Mouse (Mus musculus) limb, embryonic 11.5 days (tissue): Measurements from ENCODE around the gene Pex11a. TPM values are rescaled to one million over a fixed set of nuclear protein-coding genes. Genes with fewer than 3 reads are reported as not detected.
"Not testable (repeated sequence)": the region's sequence is repeated elsewhere in the genome, so short reads cannot be mapped to it uniquely, and the experiment has no call there.

Experiments
- ATAC-seq: fragments of 200-750 bp; cut with Nextera tagmentation; 2 replicates; pipeline ENCODE4 v1.8.0; 2017; ENCODE audit warnings: low read depth; ENCODE audit not compliant: insufficient number of reproducible peaks, low FRiP score, low TSS enrichment
- DNase-seq: peaks from one replicate; pipeline ENCODE4 v3.0.0-alpha.2; 2015; ENCODE audit warnings: low spot score
- H3K27ac ChIP-seq: fragments of 300-500 bp; sonication (generic); replicated peaks from 2 replicates; pipeline ENCODE4 v1.5.1; 2014; ENCODE audit warnings: low read depth, mild to moderate bottlenecking, low read length
- H3K27me3 ChIP-seq: fragments of 300-500 bp; sonication (generic); 2 replicates; pipeline ENCODE4 v1.6.1; 2014; ENCODE audit warnings: mild to moderate bottlenecking, low read length, mixed read lengths; ENCODE audit not compliant: control insufficient read depth, insufficient read depth
- H3K36me3 ChIP-seq: fragments of 300-500 bp; sonication (generic); 2 replicates; pipeline ENCODE4 v1.6.1; 2014; ENCODE audit warnings: mild to moderate bottlenecking, low read length, moderate library complexity, mixed read lengths; ENCODE audit not compliant: control insufficient read depth, insufficient read depth
- H3K4me1 ChIP-seq: fragments of 300-500 bp; sonication (generic); 2 replicates; pipeline ENCODE4 v1.6.1; 2014; ENCODE audit warnings: low read length, mixed read lengths; ENCODE audit not compliant: control insufficient read depth, insufficient read depth
- H3K4me2 ChIP-seq: fragments of 300-500 bp; sonication (generic); 2 replicates; pipeline ENCODE4 v1.6.1; 2014; ENCODE audit warnings: low read depth, mild to moderate bottlenecking, moderate library complexity; ENCODE audit not compliant: severe bottlenecking
- H3K4me3 ChIP-seq: fragments of 300-500 bp; sonication (generic); 2 replicates; pipeline ENCODE4 v1.5.1; 2014; ENCODE audit warnings: low read depth, low read length
- H3K9ac ChIP-seq: fragments of 300-500 bp; sonication (generic); 2 replicates; pipeline ENCODE4 v1.6.1; 2014; ENCODE audit warnings: mild to moderate bottlenecking, low read length
- H3K9me3 ChIP-seq: fragments of 300-500 bp; sonication (generic); 2 replicates; pipeline ENCODE4 v1.6.1; 2016; ENCODE audit warnings: low read length; ENCODE audit not compliant: control insufficient read depth
- WGBS: fragments of 180-500 bp; shearing (Covaris S2); extraction: QIAGEN DNeasy Blood & Tissue Kit; methylation state at CpG from one replicate; pipeline ENCODE4 v1.1.7; 2014; 5-methylcytosine and 5-hydroxymethylcytosine counted together
- polyA plus RNA-seq: library from polyadenylated mRNA; unstranded; fragments of >200 nt; fragmentation: Nextera tagmentation; extraction: Ambion mirVana; gene quantifications from 2 replicates; pipeline ENCODE4 v1.2.1, GENCODE M21; 2014

Gene Pex11a
- polyA plus RNA-seq: 9.7 and 14.9 TPM in 2 replicates

- no peaks in the 10 kb centered on the region for H3K4me1 ChIP-seq
- DNase-seq (peak; percentile 86), ATAC-seq (peak; percentile 86)
- no peak within 1 kb of the TSS for H3K27ac ChIP-seq
- H3K9ac ChIP-seq: peak within 1 kb of the TSS; percentile 60
- H3K27me3 ChIP-seq: no peaks in the 10 kb centered on the region
- H3K9me3 ChIP-seq: no peaks in the 10 kb centered on the region
- no peaks in the 10 kb centered on the region for H3K36me3 ChIP-seq
- peak within 1 kb of the TSS; percentile 81 for H3K4me3 ChIP-seq
- H3K4me2 ChIP-seq: peak within 1 kb of the TSS; percentile 97
- WGBS: 2% methylated on average over 46 of the region's 46 CpGs
These were observed at the start of gene Pex11a, which contains the start of gene Wdr93 for GRCm38 (mm10) chr7:79742659-79743536. Gene Pex11a (minus strand): TSS chr7:79743131. Gene Wdr93 (plus strand): TSS chr7:79743163.

DNA sequence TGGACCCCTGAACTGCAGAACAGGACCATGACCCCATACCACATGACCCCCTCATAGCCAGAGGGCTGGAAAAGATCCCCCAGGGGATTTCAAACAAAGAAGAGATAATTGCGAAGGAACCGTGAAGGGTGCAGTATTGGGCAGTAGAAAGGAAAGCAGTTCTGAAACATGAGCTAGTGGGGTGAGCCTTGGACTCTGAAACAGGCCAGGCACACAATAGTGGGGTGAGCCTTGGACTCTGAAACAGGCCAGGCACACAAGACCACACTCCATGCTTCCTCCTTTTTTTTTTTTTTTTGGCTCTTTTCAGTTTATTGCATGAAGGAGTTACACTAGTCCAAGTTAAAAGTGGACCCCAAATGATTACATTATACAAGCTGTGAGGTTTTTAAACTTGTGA, 46.9 kb upstream of the Pex11a start:
- peaks cover 42% of the 10 kb centered on the region for H3K27me3 ChIP-seq
- H3K4me3 ChIP-seq, H3K9ac ChIP-seq, DNase-seq, H3K36me3 ChIP-seq, H3K27ac ChIP-seq, H3K4me1 ChIP-seq, ATAC-seq, H3K9me3 ChIP-seq, H3K4me2 ChIP-seq: not testable (repeated sequence)
- WGBS: 12% methylated on average over 2 of the region's 2 CpGs

DNA sequence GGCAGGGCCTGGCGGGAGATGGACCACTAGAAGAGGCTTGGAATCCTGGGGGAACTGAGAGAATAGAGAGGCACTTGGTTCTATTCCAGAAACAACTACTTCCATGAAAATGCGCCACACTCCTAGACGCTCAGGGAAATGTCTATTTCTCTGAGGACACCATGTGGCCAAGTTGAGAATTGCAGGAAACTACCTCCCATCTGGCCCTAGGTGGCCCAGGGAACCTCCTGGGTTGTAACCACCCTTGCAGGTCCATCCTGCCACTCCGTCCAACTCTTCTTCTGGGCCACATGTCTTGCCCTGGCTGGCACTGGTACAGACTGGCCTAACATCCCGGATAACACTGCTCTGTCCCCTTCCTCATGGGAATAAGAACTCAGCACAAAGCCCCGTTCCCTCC, 43.4 kb upstream of the Pex11a start:
- DNase-seq: peak; percentile 84
- Histone ChIP-seq H3K4me1 (0 out of 2 replicates have a peak, but pooled peaks cover 2% of the 10 kb centered on the region), H3K9ac (no peak overlapping the region), H3K9me3 (no peaks in the 10 kb centered on the region), H3K27me3 (peaks cover 9% of the 10 kb centered on the region), H3K27ac (no peak overlapping the region), H3K36me3 (no peaks in the 10 kb centered on the region), H3K4me2 (no peak overlapping the region), H3K4me3 (no peak overlapping the region)
- ATAC-seq: 0 out of 2 replicates have a peak, but pooled peaks have one; percentile 32
- 17% methylated on average over 6 of the region's 6 CpGs for WGBS

GRCm38 (mm10) chr7:79782516-79782855, 39.6 kb upstream of the Pex11a start:
- 91% methylated on average over 2 of the region's 2 CpGs for WGBS
- H3K4me1 ChIP-seq: 0 out of 2 replicates have a peak, but pooled peaks cover 6% of the 10 kb centered on the region

DNA sequence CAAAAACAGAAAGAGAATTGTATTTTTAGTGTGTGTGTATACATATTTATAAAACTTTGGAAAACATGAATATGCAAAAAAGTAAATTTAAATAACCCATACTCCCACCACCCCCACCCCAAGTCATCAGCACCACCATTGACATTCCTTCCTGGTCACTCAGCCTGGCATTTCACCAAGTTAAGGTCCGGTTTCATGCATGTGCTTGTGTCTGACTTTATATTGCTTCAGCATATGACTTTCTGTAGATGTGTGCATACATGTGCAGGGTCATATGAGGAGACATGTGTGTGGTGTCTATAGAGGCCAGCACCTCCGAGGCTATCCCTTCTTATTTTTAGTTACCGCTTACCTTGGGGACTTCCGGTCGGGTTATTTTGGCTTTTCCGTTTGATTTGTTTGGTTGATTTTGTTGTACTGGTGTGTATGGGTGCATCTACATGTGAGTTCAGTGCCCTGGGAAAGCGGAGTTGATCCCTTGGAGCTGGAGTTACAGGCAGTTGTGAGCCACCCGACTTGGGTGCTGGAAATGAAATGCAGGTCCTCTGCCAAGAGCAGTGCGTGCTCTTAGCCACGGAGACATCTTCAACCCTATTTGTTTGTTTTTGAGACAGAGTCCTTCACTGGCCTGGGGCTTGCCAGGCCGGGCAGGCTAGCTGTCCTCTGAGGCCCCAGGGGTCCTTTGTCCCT, 39.0 kb upstream of the Pex11a start:
- DNase-seq (no peak), ATAC-seq (no peak)
- Histone ChIP-seq H3K9me3 (no peaks in the 10 kb centered on the region), H3K4me1 (0 out of 2 replicates have a peak, but pooled peaks cover 6% of the 10 kb centered on the region), H3K4me2 (no peak overlapping the region), H3K36me3 (no peaks in the 10 kb centered on the region), H3K4me3 (no peak overlapping the region), H3K9ac (no peak overlapping the region), H3K27ac (no peak overlapping the region), H3K27me3 (no peaks in the 10 kb centered on the region)
- 86% methylated on average over 11 of the region's 11 CpGs for WGBS

More at GRCm38 (mm10) chr7:79782516-79782855, 39.6 kb upstream of the Pex11a start:
- Histone ChIP-seq H3K9me3 (no peaks in the 10 kb centered on the region), H3K9ac (no peak overlapping the region), H3K27ac (no peak overlapping the region), H3K4me2 (no peak overlapping the region), H3K36me3 (no peaks in the 10 kb centered on the region), H3K4me3 (no peak overlapping the region), H3K27me3 (no peaks in the 10 kb centered on the region)
- no peak for DNase-seq
- no peak for ATAC-seq

DNA sequence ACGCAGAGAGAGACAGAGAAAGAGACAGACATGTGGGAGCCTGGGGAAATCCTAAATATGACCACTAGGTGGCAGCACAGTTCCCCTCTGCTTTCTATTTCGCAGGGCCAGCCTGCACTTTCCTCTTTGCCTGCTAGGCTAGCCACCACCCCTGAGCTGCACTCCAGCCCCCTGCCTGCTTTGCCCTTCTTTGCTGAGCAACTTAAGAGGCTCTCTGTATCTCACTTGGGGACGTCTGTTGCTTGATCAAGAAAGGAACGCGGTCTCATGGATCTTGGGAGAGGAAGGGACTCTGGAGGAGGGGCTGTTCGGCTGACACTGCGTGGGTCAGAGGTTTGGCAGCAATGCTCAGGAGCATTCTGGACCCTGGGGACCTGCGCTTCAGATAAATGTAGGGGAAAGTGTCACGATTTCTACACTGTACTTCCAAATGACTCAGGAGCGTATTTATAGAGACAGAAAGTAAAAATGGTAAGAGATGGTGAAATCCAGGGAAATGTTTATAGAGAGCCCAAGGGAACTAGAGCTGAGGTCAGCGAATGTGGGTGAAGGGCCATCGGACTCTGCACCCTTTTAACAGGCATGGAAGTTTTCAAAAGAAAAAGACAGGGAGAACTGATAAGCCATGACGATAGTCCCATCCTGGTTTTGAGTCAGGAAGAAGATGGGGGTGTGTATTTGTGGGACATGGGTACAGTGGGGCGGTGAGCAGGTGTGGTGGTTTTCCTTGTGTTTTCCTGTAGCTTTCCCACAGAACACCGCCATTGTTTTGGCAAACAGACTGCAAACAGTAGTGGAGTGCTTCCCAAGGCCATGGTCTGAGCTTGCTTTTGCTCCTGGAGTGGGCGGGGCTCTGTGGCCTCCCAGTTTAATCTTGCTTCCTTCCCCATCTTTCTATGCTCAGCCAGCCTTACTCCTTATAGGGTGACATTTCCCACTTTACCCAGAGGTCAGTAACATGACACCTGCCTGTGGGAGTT, 38.0 kb upstream of the Pex11a start:
- Histone ChIP-seq H3K4me2 (peak overlapping the region; percentile 18; the same call in 1 of the 2 replicates), H3K36me3 (no peaks in the 10 kb centered on the region), H3K4me1 (0 out of 2 replicates have a peak, but pooled peaks cover 6% of the 10 kb centered on the region), H3K27ac (no peak overlapping the region), H3K9ac (no peak overlapping the region), H3K4me3 (no peak overlapping the region), H3K27me3 (no peaks in the 10 kb centered on the region), H3K9me3 (no peaks in the 10 kb centered on the region)
- peak; percentile 87 for DNase-seq
- 0 out of 2 replicates have a peak, but pooled peaks have one; percentile 26 for ATAC-seq
- WGBS: 30% methylated on average over 16 of the region's 16 CpGs

- H3K4me1 ChIP-seq: no peaks in the 10 kb centered on the region
- no peak overlapping the region for H3K9ac ChIP-seq
- no peaks in the 10 kb centered on the region for H3K27me3 ChIP-seq
- no peak overlapping the region for H3K4me2 ChIP-seq
- 30% methylated on average over 15 of the region's 15 CpGs for WGBS
- no peak overlapping the region for H3K27ac ChIP-seq
- H3K9me3 ChIP-seq: no peaks in the 10 kb centered on the region
- no peak for ATAC-seq
- DNase-seq: no peak
- no peaks in the 10 kb centered on the region for H3K36me3 ChIP-seq
- H3K4me3 ChIP-seq: no peak overlapping the region
These were observed 28.9 kb upstream of the Pex11a start for GRCm38 (mm10) chr7:79771561-79772512.
